Mouse (Mus musculus): ENCODE results near the gene Prrc2a. TPM values are rescaled to one million over a fixed set of nuclear protein-coding genes. Genes with fewer than 3 reads are reported as not detected.
"Not testable (repeated sequence)": the region's sequence is repeated elsewhere in the genome, so short reads cannot be mapped to it uniquely, and the experiment has no call there.

Prrc2a gene
- polyA plus RNA-seq, 1 experiment from 2014 or later, result 238 TPM

DNA sequence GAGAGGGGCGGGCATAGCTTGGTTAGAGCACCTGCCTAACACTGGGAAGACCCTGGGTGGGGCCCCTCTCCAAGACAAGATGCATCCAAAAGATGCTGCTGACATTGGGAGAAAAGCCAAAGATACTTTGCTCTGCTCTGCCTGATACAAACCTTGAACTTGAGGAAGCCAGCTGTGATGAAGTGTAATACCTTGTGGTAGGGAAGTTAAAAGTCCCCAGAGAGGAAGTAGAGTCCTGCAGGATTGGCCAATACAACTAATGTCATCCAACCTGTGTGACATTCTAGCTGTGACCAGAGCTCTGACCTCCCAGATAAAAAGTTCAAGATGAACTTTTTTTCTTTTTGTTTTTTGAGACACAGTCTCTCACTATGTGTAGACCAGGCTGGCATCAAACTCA lies 39.6 kb downstream of the Prrc2a start:
- peak overlapping the region; percentile 79; the same call in 1 of the 2 replicates for H3K4me2 ChIP-seq
- H3K9ac ChIP-seq, result peak overlapping the region; percentile 74
- H3K27me3 ChIP-seq (ENCODE audit: insufficient read depth, low read length), result no peaks in the 10 kb centered on the region
- peak overlapping the region; percentile 48; the same call in 1 of the 2 replicates for H3K4me3 ChIP-seq (ENCODE audit: low read depth, low read length)
- no peak for TF ChIP-seq CTCF (IDR thresholded peaks at IDR 0.05; ENCODE audit: low read depth)
- H3K4me1 ChIP-seq (ENCODE audit: insufficient read depth), result peaks cover 2% of the 10 kb centered on the region; the same call in 1 of the 2 replicates
- 92% methylated on average over 1 of the region's 1 CpGs for WGBS
- ATAC-seq (ENCODE audit: insufficient read depth) (no peak), DNase-seq (no peak)
- peaks cover 24% of the 10 kb centered on the region; the same call in 1 of the 2 replicates for H3K36me3 ChIP-seq (ENCODE audit: insufficient read depth)
- H3K9me3 ChIP-seq (ENCODE audit: low read depth, low read length), result no peaks in the 10 kb centered on the region
- 0 out of 2 replicates have a peak overlapping the region, but pooled peaks have one; percentile 64 for H3K27ac ChIP-seq (ENCODE audit: low read depth)

DNA sequence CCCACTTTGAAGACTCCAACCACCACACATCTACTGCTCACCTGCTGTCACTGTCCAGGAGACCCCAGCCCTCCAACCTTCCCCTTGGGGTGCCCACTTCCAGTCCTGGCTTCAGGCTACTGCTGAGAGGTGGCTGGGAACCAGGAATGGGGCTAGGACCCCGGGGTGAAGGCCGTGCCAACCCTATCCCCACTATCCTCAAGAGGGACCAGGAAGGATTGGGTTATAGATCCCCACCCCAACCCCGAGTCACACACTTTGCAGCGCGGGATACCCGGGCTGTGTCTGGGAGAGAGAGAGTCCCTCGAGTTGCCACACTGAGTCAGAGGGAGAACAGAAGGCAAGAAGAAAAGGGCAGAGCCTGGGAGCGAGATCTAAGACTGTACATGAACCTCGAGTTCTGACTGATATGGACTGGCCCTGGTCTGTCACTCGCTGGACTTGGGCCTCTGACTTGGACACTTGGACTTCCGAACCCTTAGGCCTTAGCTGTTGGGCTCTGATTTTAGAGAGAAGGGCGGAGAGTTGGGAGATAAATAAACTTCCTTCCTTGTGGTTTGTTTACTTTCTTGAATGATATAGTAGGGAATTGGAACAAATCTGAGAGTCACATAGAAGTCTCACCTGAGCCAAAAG lies 40.3 kb downstream of the Prrc2a start:
- ATAC-seq (ENCODE audit: insufficient read depth); H3K27ac ChIP-seq (ENCODE audit: low read depth); H3K27me3 ChIP-seq (ENCODE audit: insufficient read depth, low read length); H3K4me3 ChIP-seq (ENCODE audit: low read depth, low read length); H3K4me1 ChIP-seq (ENCODE audit: insufficient read depth); H3K4me2 ChIP-seq; H3K9me3 ChIP-seq (ENCODE audit: low read depth, low read length); H3K9ac ChIP-seq; DNase-seq: not testable (repeated sequence)
- WGBS, result 88% methylated on average over 12 of the region's 12 CpGs
- H3K36me3 ChIP-seq (ENCODE audit: insufficient read depth), result peaks cover 26% of the 10 kb centered on the region; the same call in 1 of the 2 replicates

DNA sequence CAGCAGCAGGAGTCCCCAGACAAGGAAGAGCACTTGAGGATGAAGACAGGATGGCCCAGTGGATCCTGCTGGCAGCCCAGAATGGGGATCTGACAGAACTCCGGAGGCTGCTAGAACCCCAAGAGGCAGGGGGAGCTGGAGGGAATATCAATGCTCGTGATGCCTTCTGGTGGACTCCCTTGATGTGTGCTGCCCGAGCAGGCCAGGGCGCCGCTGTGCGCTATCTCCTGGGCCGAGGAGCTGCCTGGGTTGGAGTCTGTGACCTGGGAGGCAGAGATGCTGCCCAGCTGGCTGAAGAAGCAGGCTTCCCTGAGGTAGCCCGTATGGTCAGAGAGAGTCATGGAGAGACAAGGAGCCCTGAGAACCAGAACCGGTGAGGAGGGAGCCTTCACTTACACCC lies 41.4 kb downstream of the Prrc2a start:
- H3K4me2 ChIP-seq; ATAC-seq (ENCODE audit: insufficient read depth); H3K4me3 ChIP-seq (ENCODE audit: low read depth, low read length); DNase-seq; H3K9ac ChIP-seq; H3K27ac ChIP-seq (ENCODE audit: low read depth); H3K27me3 ChIP-seq (ENCODE audit: insufficient read depth, low read length); H3K9me3 ChIP-seq (ENCODE audit: low read depth, low read length); H3K4me1 ChIP-seq (ENCODE audit: insufficient read depth): not testable (repeated sequence)
- 84% methylated on average over 9 of the region's 9 CpGs for WGBS
- peaks cover 27% of the 10 kb centered on the region for H3K36me3 ChIP-seq (ENCODE audit: insufficient read depth)

DNA sequence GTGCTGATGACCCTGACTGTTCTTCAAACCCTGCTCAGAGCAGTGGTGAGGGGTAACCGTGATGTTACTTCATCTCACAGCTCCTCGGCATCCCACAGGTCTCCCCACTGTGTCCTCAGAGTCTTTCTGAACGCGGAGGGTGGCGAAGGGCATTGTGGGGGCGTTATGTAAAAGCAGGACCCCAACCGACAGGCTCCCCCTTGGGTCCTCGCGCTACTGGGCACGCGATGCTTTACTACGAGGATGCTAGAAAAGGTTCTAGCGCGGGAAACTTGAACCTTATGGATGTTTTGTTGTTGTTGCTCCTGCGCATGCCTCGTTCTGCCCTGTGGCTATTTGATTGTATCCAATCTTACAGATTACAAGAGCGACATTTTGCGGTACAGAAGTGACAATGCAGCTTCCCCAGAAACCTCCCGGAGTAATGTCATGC lies 42.8 kb downstream of the Prrc2a start, which contains the start of gene Csnk2b:
TSS of gene Csnk2b (minus strand) at position 183 of the 433 bp plus-strand sequence.
- under 1% methylated on average over 19 of the region's 19 CpGs for WGBS
- ATAC-seq (ENCODE audit: insufficient read depth) (no peak; the same call in 1 of the 2 replicates), DNase-seq (peak; percentile 81)
- H3K9ac ChIP-seq, result peak within 1 kb of the TSS; percentile 97
- H3K9me3 ChIP-seq (ENCODE audit: low read depth, low read length), result no peaks in the 10 kb centered on the region
- H3K27me3 ChIP-seq (ENCODE audit: insufficient read depth, low read length), result no peaks in the 10 kb centered on the region
- peak; percentile 36 for TF ChIP-seq CTCF (IDR thresholded peaks at IDR 0.05; ENCODE audit: low read depth)
- H3K4me3 ChIP-seq (ENCODE audit: low read depth, low read length), result peak within 1 kb of the TSS; percentile 96
- peak within 1 kb of the TSS; percentile 94 for H3K4me2 ChIP-seq
- H3K27ac ChIP-seq (ENCODE audit: low read depth), result peak within 1 kb of the TSS; percentile 92
- peaks cover 36% of the 10 kb centered on the region for H3K36me3 ChIP-seq (ENCODE audit: insufficient read depth)
- H3K4me1 ChIP-seq (ENCODE audit: insufficient read depth), result peaks cover 3% of the 10 kb centered on the region; the same call in 1 of the 2 replicates

DNA sequence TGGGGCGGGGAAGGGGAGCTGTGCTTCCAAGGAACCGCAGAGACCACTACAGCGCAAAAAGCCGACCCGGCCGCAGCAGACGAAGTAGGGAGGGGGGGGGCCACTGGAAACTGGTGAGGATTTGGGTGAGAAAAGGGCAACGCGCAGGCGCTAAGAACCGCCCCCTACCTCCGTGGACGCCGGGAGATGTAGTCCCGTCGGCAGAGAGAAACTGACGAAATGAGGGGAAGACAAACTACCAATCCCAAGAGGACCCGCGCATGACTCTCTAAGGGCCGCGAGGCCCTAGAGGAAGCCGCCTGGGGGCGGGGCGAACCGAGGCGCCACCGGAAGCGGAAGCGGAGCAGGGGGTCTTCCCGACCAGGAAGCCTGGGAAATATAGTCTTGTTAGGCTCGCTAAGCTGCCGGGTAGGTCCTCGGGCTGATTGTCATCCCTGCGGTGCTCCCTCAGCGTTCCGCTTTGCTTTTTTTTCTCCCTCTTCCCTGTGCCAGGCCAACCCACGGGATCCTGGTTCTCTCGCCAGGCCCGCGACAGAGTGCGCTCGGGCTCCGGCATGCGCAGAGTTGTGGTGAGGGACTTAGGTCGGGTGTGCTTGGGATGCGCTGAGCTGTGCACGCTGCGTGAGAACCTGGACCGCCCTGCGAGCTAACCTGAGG lies 43.4 kb downstream of the Prrc2a start, which contains the start of gene Gpank1:
TSS of gene Gpank1 (plus strand) at position 313 of the 657 bp plus-strand sequence.
- ATAC-seq (ENCODE audit: insufficient read depth), result peak; percentile 97
- H3K4me2 ChIP-seq, result peak within 1 kb of the TSS; percentile 94
- peaks cover 40% of the 10 kb centered on the region for H3K36me3 ChIP-seq (ENCODE audit: insufficient read depth)
- H3K9ac ChIP-seq, result peak within 1 kb of the TSS; percentile 97
- peak; percentile 100 for DNase-seq
- no peaks in the 10 kb centered on the region for H3K9me3 ChIP-seq (ENCODE audit: low read depth, low read length)
- peak within 1 kb of the TSS; percentile 92 for H3K27ac ChIP-seq (ENCODE audit: low read depth)
- no peaks in the 10 kb centered on the region for H3K27me3 ChIP-seq (ENCODE audit: insufficient read depth, low read length)
- under 1% methylated on average over 50 of the region's 50 CpGs for WGBS
- H3K4me3 ChIP-seq (ENCODE audit: low read depth, low read length), result peak within 1 kb of the TSS; percentile 96
- H3K4me1 ChIP-seq (ENCODE audit: insufficient read depth), result peaks cover 3% of the 10 kb centered on the region; the same call in 1 of the 2 replicates
- TF ChIP-seq CTCF (IDR thresholded peaks at IDR 0.05; ENCODE audit: low read depth), result no peak

DNA sequence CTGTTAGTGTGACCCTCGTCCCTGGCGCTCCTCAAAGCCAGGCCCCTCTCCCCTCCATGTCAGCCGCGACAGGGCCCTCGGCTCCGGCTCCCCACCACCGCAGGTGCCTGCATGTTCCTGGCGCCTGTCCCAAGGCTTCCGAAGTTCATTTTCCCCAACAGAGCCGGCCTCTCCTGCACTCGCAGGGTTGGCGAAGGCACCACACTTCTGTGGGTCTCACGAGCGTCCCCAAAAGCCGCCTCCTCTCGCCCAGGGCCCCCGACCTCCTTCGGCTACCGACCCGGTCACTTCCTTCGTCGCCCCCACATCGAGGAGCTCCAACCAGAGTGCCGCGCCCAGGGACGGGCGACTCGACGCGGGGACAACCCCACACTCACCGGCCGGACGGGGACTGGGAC lies 44.0 kb downstream of the Prrc2a start:
- peak overlapping the region; percentile 96 for H3K4me3 ChIP-seq (ENCODE audit: low read depth, low read length)
- H3K9me3 ChIP-seq (ENCODE audit: low read depth, low read length), result no peaks in the 10 kb centered on the region
- peak overlapping the region; percentile 94 for H3K4me2 ChIP-seq
- no peak for DNase-seq
- no peak for ATAC-seq (ENCODE audit: insufficient read depth)
- H3K9ac ChIP-seq, result peak overlapping the region; percentile 97
- no peaks in the 10 kb centered on the region for H3K27me3 ChIP-seq (ENCODE audit: insufficient read depth, low read length)
- TF ChIP-seq CTCF (IDR thresholded peaks at IDR 0.05; ENCODE audit: low read depth), result no peak
- peak overlapping the region; percentile 67 for H3K27ac ChIP-seq (ENCODE audit: low read depth)
- peaks cover 45% of the 10 kb centered on the region for H3K36me3 ChIP-seq (ENCODE audit: insufficient read depth)
- H3K4me1 ChIP-seq (ENCODE audit: insufficient read depth), result peaks cover 3% of the 10 kb centered on the region; the same call in 1 of the 2 replicates
- under 1% methylated on average over 33 of the region's 33 CpGs for WGBS
